Mouse (Mus musculus): Measurements from ENCODE around the gene Prdm5.

Prdm5 gene

DNA sequence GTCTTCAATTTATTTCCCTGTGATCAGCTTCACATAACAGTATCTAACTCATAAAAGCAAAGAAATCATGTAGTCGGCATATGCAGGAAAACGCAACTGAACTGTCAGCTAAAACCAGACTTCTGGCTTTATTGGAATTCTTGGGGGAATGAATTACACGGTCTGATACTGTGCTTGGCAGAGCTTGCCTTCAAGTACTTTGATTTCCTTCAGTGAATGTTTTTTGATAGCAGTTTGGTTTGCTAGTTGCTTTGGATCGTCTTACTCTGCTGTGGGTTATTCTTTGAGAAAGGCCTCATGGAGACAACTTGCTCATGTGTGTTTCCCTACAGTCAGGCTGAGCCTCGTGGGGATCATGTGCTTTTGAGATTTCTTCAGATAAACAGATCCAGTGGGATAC is 52.7 kb downstream of the Prdm5 start:
- in situ Hi-C loops (cut with MboI): no loop called here

DNA sequence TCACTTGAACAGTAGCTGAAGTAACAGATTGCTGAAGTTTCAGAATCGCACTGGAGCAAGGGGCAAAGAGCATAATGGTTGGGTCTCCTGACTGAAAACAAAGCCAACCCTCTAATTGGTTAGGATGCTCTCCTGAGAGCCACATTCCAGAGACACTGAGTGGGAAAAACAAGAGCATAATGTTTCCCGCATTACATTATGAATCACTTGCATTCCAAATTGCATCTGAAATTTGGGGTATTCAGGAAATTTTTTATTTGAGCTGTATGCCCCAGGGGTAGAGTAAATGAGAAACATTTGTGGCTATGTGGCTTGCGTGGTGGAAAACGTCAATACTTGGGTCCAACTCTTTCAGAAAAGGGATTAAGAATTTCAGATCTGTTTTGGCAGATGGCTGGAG is 55.2 kb downstream of the Prdm5 start:
- in situ Hi-C loops (cut with MboI): no loop called here

DNA sequence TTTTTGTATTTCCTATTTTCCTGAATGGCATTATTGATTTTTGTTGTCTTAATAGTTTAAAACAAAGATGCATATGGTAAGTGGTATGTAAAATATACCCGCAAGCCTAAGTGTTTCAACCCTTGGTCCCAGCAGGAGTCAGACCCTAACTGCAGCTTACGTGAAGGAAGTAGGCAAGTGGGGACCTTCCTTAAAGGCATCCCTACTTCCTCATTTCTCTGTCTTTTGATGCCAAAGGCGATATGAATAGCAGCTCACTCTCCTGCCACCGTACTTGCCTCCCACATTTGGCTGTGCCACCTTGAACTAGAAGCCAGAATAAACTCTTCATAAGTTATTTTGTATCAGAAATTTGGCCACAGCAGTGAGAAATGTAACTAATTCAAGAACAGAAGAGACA is 63.8 kb downstream of the Prdm5 start:
- in situ Hi-C loops (cut with MboI): no loop called here

DNA sequence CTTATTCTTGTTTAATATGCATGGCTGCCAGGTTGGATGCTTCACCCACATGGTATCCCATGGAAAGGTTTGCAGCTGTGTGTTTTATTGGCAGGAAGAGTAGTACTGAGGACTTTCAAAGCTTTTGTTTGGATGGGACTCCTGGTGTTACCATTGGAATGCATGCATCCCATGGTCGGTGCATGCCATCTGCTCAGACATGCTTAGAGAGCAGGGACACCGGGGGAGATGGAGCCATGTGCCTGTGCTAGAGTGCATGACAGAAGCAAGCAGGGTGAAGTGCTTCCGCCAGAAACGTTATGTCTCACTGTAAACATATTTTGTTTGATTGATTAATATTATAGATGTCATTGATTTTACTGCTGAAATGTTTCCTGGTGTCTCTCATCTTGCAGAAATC is 70.3 kb downstream of the Prdm5 start:
- in situ Hi-C loops (cut with MboI): no loop called here

DNA sequence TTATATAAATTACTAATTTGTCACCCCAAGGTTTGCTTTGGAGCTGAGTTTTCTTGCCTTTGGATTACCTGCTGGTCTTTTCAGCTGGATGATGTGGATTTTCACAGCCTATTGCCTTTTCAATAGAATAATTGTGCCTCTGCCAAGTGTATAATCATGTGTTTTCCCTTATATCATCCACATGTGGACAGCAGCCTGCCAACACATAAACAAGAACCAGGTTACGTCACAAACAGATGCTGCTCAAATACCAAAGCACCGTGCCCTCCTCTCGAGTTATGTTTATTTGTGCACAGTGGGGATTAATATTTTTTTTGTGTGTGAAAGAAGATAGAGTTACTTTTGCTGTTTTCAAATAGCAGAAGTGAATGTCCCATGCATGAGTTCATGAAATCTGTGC is 70.9 kb downstream of the Prdm5 start:
- in situ Hi-C loops (cut with MboI): no loop called here

DNA sequence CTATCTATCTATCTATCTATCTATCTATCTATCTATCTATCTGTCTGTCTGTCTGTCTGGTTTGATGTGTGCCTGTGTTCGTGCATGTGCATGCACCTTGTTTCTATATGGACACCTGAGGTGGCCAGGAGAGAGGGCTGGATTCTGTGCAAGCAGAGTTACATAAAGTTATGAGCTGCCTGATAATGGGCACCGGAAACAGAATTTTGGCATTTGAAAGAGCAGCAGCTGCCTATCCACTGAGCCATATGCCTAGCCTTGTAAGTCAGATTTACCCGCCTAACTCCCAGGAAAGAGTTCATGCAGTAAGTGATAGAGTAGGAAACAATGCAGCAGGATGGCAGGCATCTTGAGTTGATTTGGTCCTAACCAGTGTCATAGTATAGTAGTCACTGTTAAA is 71.4 kb downstream of the Prdm5 start:
- in situ Hi-C loops (cut with MboI): no loop called here

DNA sequence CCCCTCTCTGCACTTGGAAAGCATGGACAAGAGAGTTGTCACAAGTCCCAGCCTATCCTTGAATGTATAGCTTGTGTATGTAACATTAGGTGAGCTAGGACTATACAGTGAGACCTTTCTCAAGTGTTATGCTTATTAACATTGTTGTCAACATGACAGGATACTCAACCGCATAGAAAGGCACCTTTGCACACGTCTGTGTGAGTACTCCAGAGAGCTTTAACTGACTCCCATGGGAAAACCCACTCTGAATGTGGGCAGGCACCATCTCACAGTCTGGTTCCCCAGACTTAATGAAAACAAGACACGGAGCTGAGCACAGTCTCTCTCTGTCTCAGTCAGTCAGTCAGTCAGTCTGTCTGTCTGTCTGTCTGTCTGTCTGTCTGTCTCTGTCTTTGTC is 75.2 kb downstream of the Prdm5 start:
- in situ Hi-C loops (cut with MboI): no loop called here

DNA sequence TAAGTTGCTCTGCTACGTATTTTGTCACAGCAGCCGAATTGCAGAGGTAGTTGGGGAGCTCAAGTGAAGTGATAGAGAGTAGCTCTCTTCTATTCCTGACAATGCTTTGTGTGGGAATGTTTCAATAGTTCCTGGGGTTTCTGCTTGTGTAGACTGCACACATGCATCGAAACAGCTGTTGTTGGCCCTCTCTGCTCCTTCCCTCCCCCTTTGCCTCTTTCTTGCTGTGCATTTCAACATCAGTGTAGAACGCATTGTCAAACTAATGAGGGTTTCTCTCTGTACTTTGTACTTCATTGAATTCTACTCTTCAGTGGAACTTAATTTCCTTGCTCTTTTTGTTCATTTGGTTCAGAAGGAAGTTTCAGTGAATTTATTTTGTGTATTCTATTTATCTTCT is 75.8 kb downstream of the Prdm5 start:
- in situ Hi-C loops (cut with MboI): no loop called here

DNA sequence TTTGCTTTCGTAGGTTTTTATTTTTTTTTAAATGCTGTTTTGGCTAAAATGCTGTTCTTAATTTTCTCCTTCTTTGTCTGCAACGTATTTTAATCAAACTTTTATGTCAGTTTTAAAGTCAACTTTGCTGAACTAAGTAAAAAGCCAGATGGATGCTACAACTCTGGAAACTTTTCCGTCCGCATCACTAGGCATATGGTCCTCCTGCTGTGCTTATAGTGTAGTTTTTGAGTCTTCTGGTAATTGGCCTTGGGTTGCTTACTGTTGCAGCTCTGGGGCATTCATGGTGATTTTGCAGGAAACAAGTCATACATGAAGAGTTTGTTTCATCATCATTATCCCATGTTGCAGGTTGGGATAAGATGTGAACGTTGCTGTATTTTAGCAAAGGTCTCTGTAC is 81.8 kb downstream of the Prdm5 start:
- in situ Hi-C loops (cut with MboI): no loop called here

DNA sequence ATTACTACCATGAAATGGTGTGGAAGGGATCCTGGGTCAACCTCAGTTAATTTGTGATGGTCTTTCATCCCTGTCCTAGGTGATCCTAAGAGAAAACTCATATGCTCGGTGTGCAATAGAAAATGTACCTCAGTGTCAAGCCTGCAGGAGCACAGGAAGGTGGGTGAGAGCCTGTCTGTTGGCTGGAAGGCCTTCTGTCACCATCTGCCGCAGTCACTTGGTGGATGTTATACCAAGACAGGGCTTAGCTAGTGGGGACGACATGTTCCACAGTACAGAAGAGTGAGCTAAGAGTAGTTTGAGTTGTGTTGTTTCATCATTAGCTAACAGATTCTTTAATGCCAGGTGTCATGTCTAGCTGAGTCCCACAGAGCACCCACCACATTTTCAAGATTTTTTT is 84.0 kb downstream of the Prdm5 start:
- in situ Hi-C loops (cut with MboI): no loop called here

DNA sequence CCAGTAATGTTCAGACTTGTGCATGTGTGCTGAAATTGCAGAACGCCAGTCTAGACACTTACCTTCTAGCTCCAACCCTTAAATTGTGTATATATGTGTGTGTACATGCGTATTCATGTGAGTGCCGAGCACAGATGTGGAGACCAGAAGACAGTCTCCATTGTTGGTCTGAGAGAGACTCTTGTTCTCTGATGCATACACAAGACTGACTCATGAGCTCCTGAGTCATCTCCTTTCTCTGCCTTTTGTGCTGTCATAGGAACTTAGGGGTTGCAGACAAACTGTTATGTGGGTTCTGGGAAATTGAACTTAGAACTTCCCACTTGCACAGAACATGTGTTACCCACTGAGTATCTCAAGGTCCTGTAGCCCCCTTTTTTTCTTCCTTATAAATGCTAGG is 85.4 kb downstream of the Prdm5 start:
- in situ Hi-C loops (cut with MboI): no loop called here

DNA sequence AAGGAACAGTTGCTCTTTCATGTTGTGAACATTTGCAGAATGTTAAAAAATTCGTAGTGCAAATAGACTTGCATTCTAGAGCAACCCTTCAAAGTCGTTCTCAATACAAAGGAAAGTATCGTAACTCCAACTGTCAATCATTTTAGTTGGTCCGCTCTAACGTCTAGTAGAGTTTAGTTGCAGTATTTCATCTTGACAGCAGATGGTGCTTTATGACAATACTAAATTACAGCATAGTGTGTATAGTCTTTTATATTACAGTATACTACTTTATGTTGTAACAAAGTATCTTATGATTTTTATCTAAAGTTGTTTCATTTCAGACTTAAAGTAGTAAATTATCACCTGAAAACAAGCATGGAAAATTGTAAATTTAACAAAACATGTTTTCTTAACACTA is 86.1 kb downstream of the Prdm5 start:
- in situ Hi-C loops (cut with MboI): no loop called here

DNA sequence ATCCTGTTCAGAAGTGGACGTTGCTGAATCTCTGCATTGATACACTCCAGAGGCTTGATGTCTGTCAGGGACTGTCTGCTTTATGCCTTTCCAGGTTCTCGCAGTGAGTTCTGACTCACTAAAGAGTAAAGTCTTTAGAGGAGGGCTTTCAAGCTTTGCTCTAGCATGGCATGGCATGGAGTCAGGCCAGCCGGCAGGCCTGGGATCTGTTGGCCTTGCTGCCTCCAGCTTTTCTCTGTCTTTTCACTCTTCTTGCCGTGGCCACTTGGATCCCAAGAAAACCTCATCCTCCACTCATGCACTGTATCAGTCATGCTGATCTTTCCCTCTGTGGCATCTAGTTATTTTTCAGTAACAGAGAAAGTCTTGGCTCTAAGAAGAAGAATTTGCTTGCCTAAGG is 87.1 kb downstream of the Prdm5 start:
- in situ Hi-C loops (cut with MboI): no loop called here

DNA sequence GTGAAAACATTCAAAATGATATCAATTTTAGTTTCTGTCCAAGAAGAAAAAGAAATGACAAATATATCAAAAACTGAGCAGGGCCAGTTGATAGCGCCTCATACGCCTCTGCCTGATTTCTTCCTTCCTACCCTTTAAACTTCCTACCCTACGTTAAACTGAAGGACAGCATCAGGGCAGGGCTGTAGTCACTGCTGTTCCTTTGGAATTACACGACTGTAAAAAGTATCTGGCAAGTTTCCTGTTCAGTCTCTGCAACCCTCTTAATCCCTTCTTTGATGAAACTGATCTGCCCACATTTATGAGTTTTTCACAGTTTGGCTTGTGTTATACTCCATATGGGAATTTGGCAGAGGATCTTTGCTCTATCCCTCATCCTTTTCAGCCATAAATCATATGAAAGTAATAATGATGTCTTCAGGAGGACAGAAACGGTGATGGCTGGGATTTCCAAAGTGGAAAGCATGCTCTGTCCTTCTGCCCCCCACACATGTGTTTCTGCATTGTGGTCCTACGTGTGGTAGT is 93.0 kb downstream of the Prdm5 start:
- in situ Hi-C loops (cut with MboI): no loop called here

DNA sequence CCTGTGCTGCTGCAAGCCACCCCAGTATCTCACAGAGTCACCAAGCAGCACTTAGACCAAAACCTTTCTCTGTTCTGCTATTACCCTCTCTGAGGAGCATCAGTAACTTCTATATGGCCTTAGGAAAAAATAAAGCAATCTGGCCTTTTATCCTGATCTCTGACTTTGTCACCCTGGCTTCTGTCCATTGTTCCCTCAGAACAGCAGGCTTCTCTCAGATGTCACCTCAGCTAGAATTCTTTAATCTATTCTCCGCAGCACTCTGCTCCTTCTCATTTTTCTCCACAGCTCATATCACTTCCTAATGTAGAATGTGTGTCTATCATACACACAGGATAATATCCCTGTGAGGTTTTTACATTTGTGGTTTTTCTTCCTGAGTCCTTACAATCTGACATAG is 99.5 kb downstream of the Prdm5 start:
- in situ Hi-C loops (cut with MboI): no loop called here

DNA sequence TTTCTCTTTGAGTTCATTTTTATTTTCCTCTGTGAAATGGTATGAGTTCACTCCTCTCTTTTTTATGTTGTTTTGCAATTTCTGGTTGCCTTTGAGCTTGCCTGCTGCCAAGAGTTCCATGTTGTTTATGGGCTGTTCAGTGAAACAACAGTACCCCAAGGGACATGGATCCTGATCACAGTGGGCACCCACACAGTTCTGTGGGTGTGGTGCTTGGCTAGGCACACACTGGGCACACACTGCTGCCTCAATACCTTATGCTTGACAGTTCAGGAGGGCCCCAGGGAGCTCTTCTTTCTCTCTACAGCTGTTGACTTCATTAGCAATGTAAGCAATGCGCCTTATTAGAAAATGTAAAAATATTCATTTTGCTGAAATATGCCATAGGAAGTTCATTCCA is 110.0 kb downstream of the Prdm5 start:
- in situ Hi-C loops (cut with MboI): no loop called here

DNA sequence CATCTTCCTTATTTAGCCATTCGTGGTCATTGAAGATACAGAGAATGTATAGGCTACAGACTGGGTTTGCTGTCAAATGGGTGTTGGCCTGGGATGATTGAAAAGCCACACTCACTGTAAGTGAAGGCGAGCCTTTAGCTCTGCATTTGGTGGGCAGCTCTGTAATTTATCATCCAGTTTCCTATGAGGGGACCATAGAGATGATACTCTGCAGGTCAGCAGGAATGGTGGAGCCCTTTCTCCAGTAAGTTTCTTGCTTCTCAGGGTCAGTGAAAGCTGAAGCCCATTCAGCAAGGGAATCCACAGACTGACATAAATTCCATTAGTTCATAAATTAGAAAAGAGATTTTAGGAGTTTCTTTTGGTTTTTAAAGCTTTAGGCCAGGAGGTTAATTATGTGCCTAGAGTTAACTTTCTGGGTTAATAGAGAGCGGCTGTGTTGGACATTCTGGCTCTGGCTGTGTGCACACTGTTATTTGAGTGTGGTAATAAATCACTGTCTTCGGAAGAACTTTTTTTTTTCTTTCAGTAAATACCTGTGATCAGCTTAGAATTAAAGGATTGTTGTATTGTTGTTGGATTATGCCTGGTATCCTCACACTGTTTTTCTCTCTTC is 113.4 kb downstream of the Prdm5 start:
- in situ Hi-C loops (cut with MboI): no loop called here

DNA sequence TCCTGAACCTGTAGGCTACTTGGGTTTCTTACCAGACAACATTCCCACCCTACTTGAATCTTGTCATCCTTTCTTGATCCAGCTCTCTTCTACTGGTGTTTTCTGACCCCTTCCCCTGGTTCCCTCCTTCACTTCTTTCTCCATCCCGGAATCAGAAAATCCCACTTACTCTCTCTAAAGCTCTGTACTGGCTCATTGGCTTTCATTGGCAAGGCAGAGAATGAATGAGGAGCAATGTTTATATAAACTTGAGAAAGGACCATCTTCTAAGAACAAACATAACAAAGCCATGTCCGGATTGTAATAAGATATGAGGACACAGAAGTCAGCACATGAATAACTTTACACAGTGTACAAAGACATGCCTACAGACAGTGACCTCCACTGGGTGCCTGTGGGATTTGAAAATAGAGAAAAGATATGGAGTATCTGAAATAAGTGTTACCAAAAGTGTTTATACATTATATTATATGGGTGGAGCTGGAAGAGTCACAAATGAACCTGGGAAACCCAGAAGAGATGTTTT is 127.9 kb downstream of the Prdm5 start:
- in situ Hi-C loops (cut with MboI): no loop called here

DNA sequence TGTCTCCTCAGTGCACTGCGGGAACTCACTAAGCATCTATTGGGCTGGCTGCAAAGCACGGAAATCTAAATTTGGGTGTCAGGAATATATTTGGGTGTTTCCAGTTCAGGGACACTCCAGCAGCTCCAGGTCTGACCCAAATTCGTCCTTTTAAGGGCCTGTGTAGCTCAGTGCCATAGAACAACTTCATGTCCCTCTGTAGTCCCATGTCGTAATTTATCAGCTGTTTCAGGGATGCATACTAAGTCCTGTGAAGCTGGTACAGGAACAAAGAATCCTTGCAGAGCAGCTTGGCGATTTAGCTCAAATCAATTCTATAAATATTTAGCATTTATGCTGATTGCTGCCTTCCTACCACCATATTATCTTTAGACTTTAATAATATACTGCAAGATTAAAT is 136.6 kb downstream of the Prdm5 start:
- in situ Hi-C loops (cut with MboI): no loop called here

DNA sequence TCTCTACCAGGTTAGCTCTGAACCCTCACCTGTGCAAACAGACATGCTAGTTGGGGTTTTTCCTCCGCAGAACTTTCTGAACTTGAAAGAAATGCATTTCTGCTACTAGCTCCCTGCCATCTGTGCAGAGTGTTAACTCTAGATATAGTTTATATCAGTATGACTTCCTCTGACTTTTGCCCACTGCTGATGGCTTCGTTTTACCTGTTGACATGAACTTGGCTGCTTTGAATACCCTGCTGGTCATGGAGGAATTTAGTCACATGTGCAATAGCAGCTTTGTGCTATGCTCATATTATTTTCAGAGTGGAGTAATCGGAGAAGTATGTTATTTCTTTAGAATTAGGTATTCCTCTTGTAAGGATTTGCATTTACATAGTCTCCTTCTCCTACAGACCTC is 142.9 kb downstream of the Prdm5 start:
- in situ Hi-C loops (cut with MboI): no loop called here

DNA sequence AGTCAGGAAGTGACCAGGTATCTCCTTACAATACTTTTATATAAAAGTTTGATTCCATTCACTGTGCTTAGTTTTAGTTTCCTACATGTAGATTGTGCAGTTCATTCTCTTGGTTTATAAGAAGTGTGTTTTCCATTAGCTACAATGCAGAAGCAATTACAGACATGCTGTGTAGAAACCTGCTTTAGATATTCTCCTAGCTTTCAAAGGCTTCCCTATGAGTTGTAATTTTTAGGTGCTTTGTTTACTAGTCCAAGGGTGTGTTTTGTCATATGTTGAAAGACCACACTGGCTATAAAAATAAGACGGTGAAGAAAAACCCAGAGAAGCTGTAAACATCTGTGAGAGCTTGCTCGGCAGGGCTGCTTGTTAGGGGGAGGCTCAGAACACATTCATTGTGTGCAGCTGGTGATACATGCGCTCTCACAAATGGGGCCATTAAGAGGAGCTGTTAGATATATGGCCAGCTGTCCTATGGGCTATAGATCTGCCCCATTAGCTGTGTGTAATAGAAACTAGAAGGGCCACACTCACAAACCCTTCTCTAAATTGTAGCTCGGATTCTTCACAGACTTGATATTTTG is 144.8 kb downstream of the Prdm5 start:
- in situ Hi-C loops (cut with MboI): no loop called here

DNA sequence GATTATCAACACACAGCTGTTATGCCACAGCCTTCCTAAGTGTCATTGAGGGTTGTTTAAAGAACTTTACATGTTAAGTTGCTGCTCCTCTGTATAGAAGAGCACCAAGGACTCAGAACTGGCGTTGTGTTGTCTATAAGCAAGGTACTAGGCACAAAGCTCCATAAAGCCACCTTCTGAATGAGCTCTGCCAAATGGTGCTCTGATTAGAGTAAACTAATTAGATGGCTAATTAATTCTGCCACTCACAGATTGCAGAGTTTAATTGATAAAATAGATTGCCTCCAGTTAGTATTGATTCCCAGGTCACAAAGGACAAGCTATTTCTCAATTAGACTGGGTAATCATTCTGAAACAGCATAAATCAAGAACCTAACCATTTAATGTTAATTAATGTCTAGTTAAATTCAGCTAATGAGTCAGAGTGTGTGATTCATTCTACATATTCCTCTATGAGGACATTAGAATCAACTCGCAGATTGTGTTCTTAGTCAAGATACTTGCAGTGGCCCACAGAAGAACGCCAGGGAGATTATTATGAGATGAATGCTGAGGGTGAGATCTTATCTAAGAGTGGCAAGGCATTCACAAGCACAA is 147.0 kb downstream of the Prdm5 start:
- in situ Hi-C loops (cut with MboI): no loop called here

DNA sequence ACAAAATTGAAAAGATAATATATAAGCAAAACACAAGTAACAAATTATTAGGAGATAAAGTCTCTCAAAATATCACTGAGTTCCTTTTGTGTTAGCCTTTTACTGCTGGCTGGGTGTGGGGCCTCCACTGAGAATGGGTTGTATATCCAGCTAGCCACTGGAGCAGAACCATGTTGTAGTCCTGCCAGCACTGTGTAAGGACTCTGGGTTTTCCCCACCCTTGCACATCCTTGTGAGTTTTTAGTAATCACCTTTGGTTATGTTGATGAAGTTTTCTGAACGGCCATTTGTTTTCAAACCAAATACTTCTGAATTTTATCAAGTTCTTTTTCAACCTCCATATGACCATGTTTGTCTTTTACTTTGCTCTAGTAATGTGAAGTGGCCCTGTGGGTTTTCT is 151.7 kb downstream of the Prdm5 start:
- in situ Hi-C loops (cut with MboI): no loop called here

DNA sequence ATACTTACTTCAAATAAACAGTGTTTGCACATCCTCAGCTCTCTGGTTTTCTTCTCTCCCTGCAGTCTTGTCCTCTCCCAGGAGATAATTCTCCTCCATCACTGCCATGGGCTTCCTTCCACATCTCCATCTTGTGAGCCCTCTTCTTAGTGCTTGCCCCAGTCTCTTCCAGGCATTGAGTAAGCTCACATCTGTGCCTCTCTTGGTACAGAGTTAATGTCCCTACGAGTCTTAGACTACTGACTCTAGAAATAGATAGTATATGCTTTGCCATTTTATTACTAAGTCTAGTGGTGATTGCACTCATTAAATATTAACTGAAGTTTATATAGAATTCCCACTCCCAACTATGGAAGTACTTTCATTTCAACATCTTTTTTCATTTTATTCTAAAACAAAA is 154.0 kb downstream of the Prdm5 start:
- in situ Hi-C loops (cut with MboI): no loop called here
